Mouse (Mus musculus): Measurements from ENCODE around the gene Tlcd1. TPM values are rescaled to one million over a fixed set of nuclear protein-coding genes. Genes with fewer than 3 reads are reported as not detected.

Gene Tlcd1
- polyA plus RNA-seq, 1 experiment from 2014 or later: 23.1 TPM

GRCm38 (mm10) chr11:78213086-78213817, 36.7 kb downstream of the Tlcd1 start:
- Histone ChIP-seq H3K36me3 (ENCODE audit: control insufficient read depth, insufficient read depth, low read length) (peaks cover 94% of the 10 kb centered on the region), H3K27ac (ENCODE audit: low read depth, low read length) (no peak overlapping the region), H3K9ac (ENCODE audit: low read depth, low read length) (no peak overlapping the region), H3K4me2 (replicated peaks; ENCODE audit: low read depth, low read length) (no peak overlapping the region), H3K4me1 (ENCODE audit: control insufficient read depth, insufficient read depth, low read length) (no peaks in the 10 kb centered on the region), H3K9me3 (ENCODE audit: control insufficient read depth, low read length) (no peaks in the 10 kb centered on the region), H3K4me3 (ENCODE audit: low read length) (no peak overlapping the region), H3K27me3 (ENCODE audit: control insufficient read depth, insufficient read depth, low read length) (no peaks in the 10 kb centered on the region)
- no peak for ATAC-seq (ENCODE audit: low FRiP score, low TSS enrichment)
- WGBS: 96% methylated on average over 14 of the region's 14 CpGs

GRCm38 (mm10) chr11:78215709-78216317, 39.3 kb downstream of the Tlcd1 start:
- ATAC-seq (ENCODE audit: low FRiP score, low TSS enrichment): no peak

GRCm38 (mm10) chr11:78223586-78223985, 47.1 kb downstream of the Tlcd1 start:
- Histone ChIP-seq H3K9ac (ENCODE audit: low read depth, low read length) (no peak overlapping the region), H3K4me1 (ENCODE audit: control insufficient read depth, insufficient read depth, low read length) (no peaks in the 10 kb centered on the region), H3K4me2 (replicated peaks; ENCODE audit: low read depth, low read length) (no peak overlapping the region), H3K36me3 (ENCODE audit: control insufficient read depth, insufficient read depth, low read length) (peaks cover 98% of the 10 kb centered on the region), H3K4me3 (ENCODE audit: low read length) (no peak overlapping the region), H3K27ac (ENCODE audit: low read depth, low read length) (no peak overlapping the region), H3K27me3 (ENCODE audit: control insufficient read depth, insufficient read depth, low read length) (no peaks in the 10 kb centered on the region), H3K9me3 (ENCODE audit: control insufficient read depth, low read length) (no peaks in the 10 kb centered on the region)
- ATAC-seq (ENCODE audit: low FRiP score, low TSS enrichment): no peak
- 88% methylated on average over 4 of the region's 4 CpGs for WGBS

More at GRCm38 (mm10) chr11:78215709-78216317, 39.3 kb downstream of the Tlcd1 start:
- peaks cover 95% of the 10 kb centered on the region for H3K36me3 ChIP-seq (ENCODE audit: control insufficient read depth, insufficient read depth, low read length)
- no peak overlapping the region for H3K27ac ChIP-seq (ENCODE audit: low read depth, low read length)
- no peaks in the 10 kb centered on the region for H3K9me3 ChIP-seq (ENCODE audit: control insufficient read depth, low read length)
- H3K27me3 ChIP-seq (ENCODE audit: control insufficient read depth, insufficient read depth, low read length): no peaks in the 10 kb centered on the region
- WGBS: 78% methylated on average over 11 of the region's 11 CpGs
- H3K9ac ChIP-seq (ENCODE audit: low read depth, low read length): no peak overlapping the region
- H3K4me2 ChIP-seq (replicated peaks; ENCODE audit: low read depth, low read length): no peak overlapping the region
- no peaks in the 10 kb centered on the region for H3K4me1 ChIP-seq (ENCODE audit: control insufficient read depth, insufficient read depth, low read length)
- H3K4me3 ChIP-seq (ENCODE audit: low read length): no peak overlapping the region

Small RNAs within 50 kb of the gene (microRNA-seq; reads per million reads assigned to microRNA genes)
- gene Mir7653: 0.84 reads per million

Other genes with a start within 250 kb of the Tlcd1 start
- not detected in 2 replicates for gene Sez6, start 245.9 kb upstream of the Tlcd1 start, polyA plus RNA-seq (2014; fragmentation: Nextera tagmentation; extraction: Ambion mirVana)
- gene Phf12, start 194.0 kb upstream of the Tlcd1 start, polyA plus RNA-seq (2014; fragmentation: Nextera tagmentation; extraction: Ambion mirVana): 16.1 and 22.6 TPM in 2 replicates
- 20.3 and 20.4 TPM in 2 replicates for gene Dhrs13, start 144.4 kb upstream of the Tlcd1 start, polyA plus RNA-seq (2014; fragmentation: Nextera tagmentation; extraction: Ambion mirVana)
- gene Flot2, start 138.8 kb upstream of the Tlcd1 start, polyA plus RNA-seq (2014; fragmentation: Nextera tagmentation; extraction: Ambion mirVana): 25.6 and 45.7 TPM in 2 replicates
- gene Eral1, start 96.3 kb upstream of the Tlcd1 start, polyA plus RNA-seq (2014; fragmentation: Nextera tagmentation; extraction: Ambion mirVana): 35.2 and 40.1 TPM in 2 replicates
- 15.3 and 16.9 TPM in 2 replicates for gene Fam222b, start 82.1 kb upstream of the Tlcd1 start, polyA plus RNA-seq (2014; fragmentation: Nextera tagmentation; extraction: Ambion mirVana)
- gene Traf4, start 11.1 kb upstream of the Tlcd1 start, polyA plus RNA-seq (2014; fragmentation: Nextera tagmentation; extraction: Ambion mirVana): 68.2 and 111 TPM in 2 replicates
- gene Nek8, start within 50 bp of the Tlcd1 start, polyA plus RNA-seq (2014; fragmentation: Nextera tagmentation; extraction: Ambion mirVana): 15.8 and 20.6 TPM in 2 replicates
- gene Rpl23a, start 6.9 kb downstream of the Tlcd1 start, polyA plus RNA-seq (2014; fragmentation: Nextera tagmentation; extraction: Ambion mirVana): 1,650 and 2,291 TPM in 2 replicates
- gene Rab34, start 11.7 kb downstream of the Tlcd1 start, polyA plus RNA-seq (2014; fragmentation: Nextera tagmentation; extraction: Ambion mirVana): 128 and 156 TPM in 2 replicates
- gene Proca1, start 16.7 kb downstream of the Tlcd1 start, polyA plus RNA-seq (2014; fragmentation: Nextera tagmentation; extraction: Ambion mirVana): 3.4 and 4.1 TPM in 2 replicates
- 81.3 and 95.2 TPM in 2 replicates for gene Sdf2, start 69.0 kb downstream of the Tlcd1 start, polyA plus RNA-seq (2014; fragmentation: Nextera tagmentation; extraction: Ambion mirVana)
- gene Supt6, start 69.3 kb downstream of the Tlcd1 start, polyA plus RNA-seq (2014; fragmentation: Nextera tagmentation; extraction: Ambion mirVana): 13.5 and 26.0 TPM in 2 replicates
- 75.1 and 109 TPM in 2 replicates for gene 2610507B11Rik, start 85.0 kb downstream of the Tlcd1 start, polyA plus RNA-seq (2014; fragmentation: Nextera tagmentation; extraction: Ambion mirVana)
- 0.10 and 0.47 TPM in 2 replicates for gene BC030499, start 114.1 kb downstream of the Tlcd1 start, polyA plus RNA-seq (2014; fragmentation: Nextera tagmentation; extraction: Ambion mirVana)
- 35.7 and 50.9 TPM in 2 replicates for gene Spag5, start 124.8 kb downstream of the Tlcd1 start, polyA plus RNA-seq (2014; fragmentation: Nextera tagmentation; extraction: Ambion mirVana)
- 2.3 and 4.3 TPM in 2 replicates for gene Aldoc, start 146.3 kb downstream of the Tlcd1 start, polyA plus RNA-seq (2014; fragmentation: Nextera tagmentation; extraction: Ambion mirVana)
- gene Pigs, start 151.7 kb downstream of the Tlcd1 start, polyA plus RNA-seq (2014; fragmentation: Nextera tagmentation; extraction: Ambion mirVana): 48.9 and 76.0 TPM in 2 replicates
- gene Unc119, start 166.8 kb downstream of the Tlcd1 start, polyA plus RNA-seq (2014; fragmentation: Nextera tagmentation; extraction: Ambion mirVana): 49.6 and 57.1 TPM in 2 replicates
- gene Foxn1, start 209.8 kb downstream of the Tlcd1 start, polyA plus RNA-seq (2014; fragmentation: Nextera tagmentation; extraction: Ambion mirVana): 0.11 TPM in 1 of 2 replicates, not detected in the other
- 0.07 and 0.45 TPM in 2 replicates for gene Slc13a2, start 245.5 kb downstream of the Tlcd1 start, polyA plus RNA-seq (2014; fragmentation: Nextera tagmentation; extraction: Ambion mirVana)